Mouse (Mus musculus) stomach, embryonic 14.5 days (tissue): ENCODE data around the gene Rab11fip4. TPM values are rescaled to one million over a fixed set of nuclear protein-coding genes. Genes with fewer than 3 reads are reported as not detected.

Source experiments
- ATAC-seq: fragments of 200-750 bp; cut with Nextera tagmentation; 2 replicates; pipeline ENCODE4 v1.8.0; 2017; ENCODE audit warnings: low read depth, moderate TSS enrichment; ENCODE audit not compliant: insufficient number of reproducible peaks, insufficient read depth, low FRiP score
- H3K27ac ChIP-seq: fragments of 300-500 bp; sonication (generic); 2 replicates; pipeline ENCODE4 v1.5.1; 2014; ENCODE audit warnings: mild to moderate bottlenecking, low read length, moderate library complexity, mixed read lengths
- H3K27me3 ChIP-seq: fragments of 300-500 bp; sonication (generic); 2 replicates; pipeline ENCODE4 v1.6.1; 2014; ENCODE audit warnings: low read length, control low read depth, mixed read lengths; ENCODE audit not compliant: control insufficient read depth, insufficient read depth
- H3K36me3 ChIP-seq: fragments of 300-500 bp; sonication (generic); 2 replicates; pipeline ENCODE4 v1.6.1; 2014; ENCODE audit warnings: mild to moderate bottlenecking, control low read depth, low read length, moderate library complexity, mixed read lengths; ENCODE audit not compliant: control insufficient read depth, insufficient read depth
- H3K4me1 ChIP-seq: fragments of 300-500 bp; sonication (generic); 2 replicates; pipeline ENCODE4 v1.6.1; 2014; ENCODE audit warnings: low read length, control low read depth, mixed read lengths; ENCODE audit not compliant: control insufficient read depth, insufficient read depth
- H3K4me2 ChIP-seq: fragments of 300-500 bp; sonication (generic); replicated peaks from 2 replicates; pipeline ENCODE4 v1.6.1; 2014; ENCODE audit warnings: low read depth, low read length, control low read depth
- H3K4me3 ChIP-seq: fragments of 300-500 bp; sonication (generic); 2 replicates; pipeline ENCODE4 v1.5.1; 2014; ENCODE audit warnings: low read depth, low read length, control low read depth
- H3K9ac ChIP-seq: fragments of 300-500 bp; sonication (generic); replicated peaks from 2 replicates; pipeline ENCODE4 v1.6.1; 2014; ENCODE audit warnings: low read depth, mild to moderate bottlenecking, control low read depth, low read length, moderate library complexity, mixed read lengths
- H3K9me3 ChIP-seq: fragments of 300-500 bp; sonication (generic); 2 replicates; pipeline ENCODE4 v1.6.1; 2016; ENCODE audit warnings: low read depth, low read length, control low read depth; ENCODE audit not compliant: control insufficient read depth
- WGBS: fragments of 180-500 bp; shearing (Covaris S2); extraction: QIAGEN DNeasy Blood & Tissue Kit; methylation state at CpG from one replicate; pipeline ENCODE4 v1.1.7; 2014; 5-methylcytosine and 5-hydroxymethylcytosine counted together
- polyA plus RNA-seq: library from polyadenylated mRNA; unstranded; fragments of >200 nt; fragmentation: Nextera tagmentation; extraction: Ambion mirVana; gene quantifications from 2 replicates; pipeline ENCODE4 v1.2.1, GENCODE M21; 2014

Rab11fip4 gene
- polyA plus RNA-seq, 1 experiment from 2014 or later, result 1.9 TPM

DNA sequence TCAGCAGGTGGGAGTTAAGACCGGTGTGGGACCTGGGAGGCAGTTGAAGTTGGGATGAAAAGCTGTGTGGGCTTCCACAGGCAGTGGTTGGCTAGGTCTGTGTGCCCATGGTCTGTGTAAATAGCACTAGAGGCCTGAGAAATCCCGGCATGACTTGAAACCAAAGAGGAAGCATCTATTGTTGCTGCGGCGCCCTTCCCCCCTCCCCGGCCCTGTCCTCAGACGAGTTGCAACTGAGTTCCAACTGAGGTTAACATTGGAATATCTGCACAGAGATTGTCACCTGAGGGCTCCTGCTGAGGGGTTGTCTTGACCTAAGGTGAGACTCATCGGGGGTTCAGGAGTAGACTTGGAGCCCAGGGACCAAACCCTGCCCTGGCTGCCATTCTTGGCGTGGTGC is 82.7 kb downstream of the Rab11fip4 start:
- 66% methylated on average over 8 of the region's 8 CpGs for WGBS
- H3K4me2 ChIP-seq, result no peak overlapping the region
- 0 out of 2 replicates have a peak, but pooled peaks cover 6% of the 10 kb centered on the region for H3K4me1 ChIP-seq
- no peaks in the 10 kb centered on the region for H3K36me3 ChIP-seq
- H3K9me3 ChIP-seq, result no peaks in the 10 kb centered on the region
- H3K27ac ChIP-seq, result no peak overlapping the region
- H3K4me3 ChIP-seq, result no peak overlapping the region
- H3K9ac ChIP-seq, result no peak overlapping the region
- H3K27me3 ChIP-seq, result no peaks in the 10 kb centered on the region
- no peak for ATAC-seq

DNA sequence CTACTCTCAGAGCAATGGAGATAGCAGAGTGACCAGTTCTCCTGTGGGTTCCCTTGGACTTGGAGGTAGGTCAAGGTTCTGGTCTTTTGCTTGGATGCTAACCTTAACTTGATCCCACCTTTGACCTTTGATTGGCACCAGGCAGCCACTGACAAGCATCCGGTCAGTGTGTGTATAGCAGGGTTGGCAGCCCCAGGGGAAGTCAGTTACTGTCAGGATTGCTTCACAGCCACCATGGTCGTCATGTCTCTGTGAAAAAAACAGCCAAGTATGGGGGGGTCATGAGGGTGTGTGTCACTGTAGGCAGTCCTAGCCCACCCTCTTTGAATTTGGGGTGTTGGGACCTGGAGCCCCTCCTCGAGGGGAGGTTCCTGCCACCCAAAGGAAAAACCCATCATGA is 83.2 kb downstream of the Rab11fip4 start:
- 83% methylated on average over 3 of the region's 3 CpGs for WGBS
- no peaks in the 10 kb centered on the region for H3K36me3 ChIP-seq

DNA sequence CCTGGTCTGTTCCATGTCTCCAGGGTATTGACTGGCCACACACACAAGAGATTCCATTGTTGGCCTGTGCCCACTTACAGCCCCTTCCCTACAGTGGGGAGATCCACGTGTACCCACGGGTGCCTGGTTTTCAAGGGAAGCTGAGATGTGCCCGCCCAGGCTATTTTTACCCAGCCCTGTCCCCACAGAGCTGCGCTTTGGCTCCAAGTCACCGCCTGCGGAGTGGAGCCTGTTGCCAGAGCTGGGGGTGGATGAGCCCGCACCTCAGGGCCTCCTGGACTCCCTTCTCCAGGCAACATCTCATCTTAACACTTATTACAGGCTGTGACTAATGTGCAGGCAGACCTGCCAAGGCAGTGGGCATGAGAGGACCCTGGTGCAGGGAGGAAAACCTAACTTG is 83.6 kb downstream of the Rab11fip4 start:
- no peak for ATAC-seq
- Histone ChIP-seq H3K36me3 (no peaks in the 10 kb centered on the region), H3K9me3 (no peaks in the 10 kb centered on the region), H3K4me2 (no peak overlapping the region), H3K4me3 (no peak overlapping the region), H3K27ac (no peak overlapping the region), H3K4me1 (0 out of 2 replicates have a peak, but pooled peaks cover 6% of the 10 kb centered on the region), H3K27me3 (no peaks in the 10 kb centered on the region), H3K9ac (no peak overlapping the region)
- WGBS, result 89% methylated on average over 7 of the region's 7 CpGs

More for the DNA sequence above, 83.2 kb downstream of the Rab11fip4 start:
- no peak overlapping the region for H3K9ac ChIP-seq
- no peaks in the 10 kb centered on the region for H3K27me3 ChIP-seq
- H3K9me3 ChIP-seq, result no peaks in the 10 kb centered on the region
- H3K4me2 ChIP-seq, result no peak overlapping the region
- H3K4me1 ChIP-seq, result 0 out of 2 replicates have a peak, but pooled peaks cover 6% of the 10 kb centered on the region
- no peak overlapping the region for H3K4me3 ChIP-seq
- no peak overlapping the region for H3K27ac ChIP-seq
- ATAC-seq, result no peak

DNA sequence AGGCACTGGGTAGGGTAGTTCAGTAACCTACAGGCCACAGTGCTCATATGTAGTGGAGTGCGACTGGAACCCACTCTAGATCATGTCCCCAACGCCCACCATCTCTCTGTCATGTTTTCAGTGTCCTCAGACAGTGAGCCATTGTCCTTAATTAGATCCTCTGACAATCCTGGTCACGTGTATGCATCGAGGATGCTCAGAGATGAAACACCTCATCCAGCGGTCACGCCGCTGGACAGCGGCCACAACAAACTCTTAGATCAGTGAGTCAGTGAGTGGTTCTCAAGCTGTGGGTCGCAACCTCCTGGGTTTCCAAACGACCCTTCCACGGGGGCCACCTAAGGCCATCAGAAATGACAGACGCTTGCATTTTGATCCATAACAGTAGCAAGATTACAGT is 84.3 kb downstream of the Rab11fip4 start:
- 74% methylated on average over 12 of the region's 12 CpGs for WGBS
- no peak overlapping the region for H3K4me3 ChIP-seq
- no peaks in the 10 kb centered on the region for H3K27me3 ChIP-seq
- H3K27ac ChIP-seq, result no peak overlapping the region
- H3K36me3 ChIP-seq, result no peaks in the 10 kb centered on the region
- H3K9ac ChIP-seq, result no peak overlapping the region
- ATAC-seq, result no peak
- H3K4me2 ChIP-seq, result no peak overlapping the region
- H3K9me3 ChIP-seq, result no peaks in the 10 kb centered on the region
- H3K4me1 ChIP-seq, result 0 out of 2 replicates have a peak, but pooled peaks cover 6% of the 10 kb centered on the region

DNA sequence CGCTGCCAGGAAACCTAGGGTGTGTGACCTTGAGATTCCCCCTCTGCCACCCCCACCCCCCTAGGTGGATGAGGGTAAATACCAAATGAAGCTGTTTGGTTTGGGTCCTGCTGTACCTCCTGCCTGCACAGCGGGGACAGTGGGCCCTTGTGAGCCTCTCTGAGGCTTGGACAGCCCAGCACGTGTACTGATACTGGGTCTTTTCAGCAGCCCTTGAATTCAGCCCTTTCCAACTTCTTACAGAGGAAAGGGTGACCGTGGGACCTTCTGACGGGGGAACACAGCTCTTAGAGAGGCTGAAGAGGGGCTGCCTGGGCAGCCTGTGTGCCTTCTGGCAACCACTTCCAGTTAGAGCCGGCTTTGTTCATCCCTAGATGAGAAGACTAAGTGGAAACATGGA is 85.0 kb downstream of the Rab11fip4 start:
- H3K36me3 ChIP-seq, result no peaks in the 10 kb centered on the region
- ATAC-seq, result no peak
- 0 out of 2 replicates have a peak, but pooled peaks cover 4% of the 10 kb centered on the region for H3K4me1 ChIP-seq
- no peaks in the 10 kb centered on the region for H3K27me3 ChIP-seq
- no peak overlapping the region for H3K4me2 ChIP-seq
- H3K9ac ChIP-seq, result no peak overlapping the region
- no peak overlapping the region for H3K4me3 ChIP-seq
- WGBS, result 68% methylated on average over 6 of the region's 6 CpGs
- H3K9me3 ChIP-seq, result no peaks in the 10 kb centered on the region
- H3K27ac ChIP-seq, result no peak overlapping the region

DNA sequence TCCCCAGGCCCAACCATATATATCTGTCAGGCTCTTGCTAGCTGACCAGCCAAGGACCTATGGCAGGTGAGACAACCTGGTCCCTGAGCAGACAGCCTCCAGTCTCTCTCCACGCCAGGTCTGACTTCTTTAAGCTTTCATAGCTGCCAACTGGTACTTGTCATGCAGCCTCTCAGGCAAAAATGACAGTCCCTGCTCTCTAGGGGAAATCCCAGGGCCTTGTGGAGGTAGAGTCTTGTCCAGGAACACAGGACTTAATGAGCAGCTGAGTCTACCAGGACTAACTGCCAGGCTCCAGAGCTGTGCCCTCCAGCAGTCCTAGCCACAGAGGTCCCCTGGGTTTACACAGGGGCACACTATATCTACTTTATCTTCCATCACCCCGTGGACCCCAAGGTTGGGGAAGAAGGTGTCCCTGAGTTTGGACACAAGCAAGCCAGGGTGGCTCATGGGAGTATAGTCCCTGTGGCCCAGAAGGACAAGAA is 85.5 kb downstream of the Rab11fip4 start:
- 83% methylated on average over 2 of the region's 2 CpGs for WGBS
- Histone ChIP-seq H3K36me3 (no peaks in the 10 kb centered on the region), H3K27ac (no peak overlapping the region), H3K4me1 (0 out of 2 replicates have a peak, but pooled peaks cover 4% of the 10 kb centered on the region), H3K4me2 (no peak overlapping the region), H3K27me3 (no peaks in the 10 kb centered on the region), H3K9ac (no peak overlapping the region), H3K9me3 (no peaks in the 10 kb centered on the region), H3K4me3 (no peak overlapping the region)
- no peak for ATAC-seq

DNA sequence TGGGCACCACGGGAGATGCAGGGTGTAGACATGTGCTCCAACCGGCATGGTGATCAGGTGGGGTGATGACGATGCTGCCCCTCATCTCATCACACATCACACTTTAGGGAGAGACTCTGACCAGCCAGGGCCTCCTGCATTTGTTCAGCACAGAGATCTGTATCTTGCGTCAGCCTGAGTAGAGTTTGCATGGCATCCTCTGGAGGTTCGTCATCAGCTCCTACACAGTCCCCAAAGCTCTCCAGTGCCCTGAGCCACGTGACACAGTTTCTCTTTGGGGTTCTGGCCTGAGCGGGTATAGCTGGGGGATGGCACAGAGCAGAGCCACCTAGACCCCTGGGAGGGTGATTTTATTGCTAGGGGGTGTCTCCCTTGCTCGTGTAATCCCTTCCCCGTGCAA is 86.4 kb downstream of the Rab11fip4 start:
- no peak overlapping the region for H3K4me2 ChIP-seq
- ATAC-seq, result no peak
- no peak overlapping the region for H3K27ac ChIP-seq
- H3K4me1 ChIP-seq, result 0 out of 2 replicates have a peak, but pooled peaks cover 4% of the 10 kb centered on the region
- no peaks in the 10 kb centered on the region for H3K36me3 ChIP-seq
- H3K9ac ChIP-seq, result no peak overlapping the region
- 89% methylated on average over 9 of the region's 9 CpGs for WGBS
- no peaks in the 10 kb centered on the region for H3K9me3 ChIP-seq
- no peaks in the 10 kb centered on the region for H3K27me3 ChIP-seq
- no peak overlapping the region for H3K4me3 ChIP-seq

DNA sequence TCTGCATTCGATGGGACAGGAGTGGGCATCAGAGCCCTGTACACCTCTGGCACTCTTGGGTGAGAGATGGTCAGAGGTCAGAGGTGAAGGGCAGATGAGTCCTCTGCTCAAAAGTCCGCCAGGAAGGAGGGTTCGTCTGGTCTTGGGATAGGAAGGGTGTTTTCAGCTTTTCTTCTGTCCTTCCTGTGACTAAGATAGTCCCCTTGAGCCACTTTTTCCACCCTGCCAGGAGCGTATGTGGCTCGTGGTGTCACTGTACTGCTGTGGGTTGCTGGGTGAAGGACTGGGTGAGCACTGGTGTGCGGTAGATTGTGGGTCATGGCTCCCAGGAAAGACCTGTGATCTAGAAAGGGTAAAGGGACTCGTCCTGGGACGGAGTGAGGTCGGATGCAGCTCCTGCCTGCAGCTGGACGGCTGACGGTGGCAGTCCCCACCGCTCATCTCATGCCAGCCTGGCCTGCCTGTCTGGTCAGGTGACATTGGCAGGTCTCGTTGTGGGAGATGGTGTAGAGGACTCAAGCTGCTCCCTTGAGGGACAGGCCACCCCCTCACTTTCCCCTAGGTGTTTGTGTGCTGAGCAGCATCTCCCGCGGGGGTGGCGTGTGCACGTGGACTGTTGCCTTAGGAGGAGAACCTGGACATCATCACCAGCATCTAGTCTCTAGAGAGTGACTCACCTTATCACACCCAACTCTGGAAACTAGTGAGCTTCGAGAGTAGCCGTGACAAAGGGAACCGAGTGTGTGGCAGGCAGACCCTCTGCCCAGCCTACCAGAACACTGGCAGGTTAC is 87.5 kb downstream of the Rab11fip4 start:
- no peak overlapping the region for H3K4me3 ChIP-seq
- no peak overlapping the region for H3K9ac ChIP-seq
- H3K36me3 ChIP-seq, result no peaks in the 10 kb centered on the region
- WGBS, result 86% methylated on average over 20 of the region's 20 CpGs
- H3K4me2 ChIP-seq, result no peak overlapping the region
- H3K27me3 ChIP-seq, result no peaks in the 10 kb centered on the region
- no peaks in the 10 kb centered on the region for H3K9me3 ChIP-seq
- no peak overlapping the region for H3K27ac ChIP-seq
- H3K4me1 ChIP-seq, result 0 out of 2 replicates have a peak, but pooled peaks cover 4% of the 10 kb centered on the region
- ATAC-seq, result no peak
